Mouse (Mus musculus) olfactory bulb, adult 2 months (tissue): Measurements from ENCODE around the gene Ndufb10. TPM values are rescaled to one million over a fixed set of nuclear protein-coding genes. Genes with fewer than 3 reads are reported as not detected.

Experiments
- H3K27ac ChIP-seq: fragments of 200-500 bp; 2 replicates; pipeline ENCODE4 v1.5.1; 2012; ENCODE audit warnings: low read depth, low read length; ENCODE audit not compliant: insufficient read depth
- H3K4me1 ChIP-seq: fragments of 200-500 bp; 2 replicates; pipeline ENCODE4 v1.6.1; 2012; ENCODE audit warnings: low read length; ENCODE audit not compliant: control insufficient read depth, insufficient read depth
- H3K4me3 ChIP-seq: fragments of 200-500 bp; 2 replicates; pipeline ENCODE4 v1.5.1; 2012; ENCODE audit warnings: mild to moderate bottlenecking, low read depth, low read length, moderate library complexity; ENCODE audit not compliant: insufficient read depth
- CTCF ChIP-seq: fragments of 200-500 bp; IDR thresholded peaks from 2 replicates; pipeline ENCODE4 v1.5.1; 2012; ENCODE audit warnings: low read depth, mild to moderate bottlenecking, low read length, moderate library complexity; ENCODE audit not compliant: insufficient read depth
- POLR2A ChIP-seq: fragments of 200-500 bp; IDR thresholded peaks from 2 replicates; pipeline ENCODE4 v1.6.1; 2012; ENCODE audit warnings: mild to moderate bottlenecking, low read depth, low read length, moderate library complexity; ENCODE audit not compliant: insufficient read depth
- WGBS: fragments of 180-500 bp; shearing (Covaris S2); methylation state at CpG from one replicate; pipeline ENCODE4 v1.1.7; 2018; 5-methylcytosine and 5-hydroxymethylcytosine counted together
- polyA plus RNA-seq: library from polyadenylated mRNA; stranded (reverse); fragments of >200 nt; gene quantifications from 2 replicates; pipeline ENCODE4 v1.2.4, GENCODE M21; 2012; ENCODE audit warnings: low replicate concordance; ENCODE audit not compliant: missing spikeins, insufficient read depth, insufficient read length

Gene Ndufb10
- not detected in 2 replicates for polyA plus RNA-seq

DNA sequence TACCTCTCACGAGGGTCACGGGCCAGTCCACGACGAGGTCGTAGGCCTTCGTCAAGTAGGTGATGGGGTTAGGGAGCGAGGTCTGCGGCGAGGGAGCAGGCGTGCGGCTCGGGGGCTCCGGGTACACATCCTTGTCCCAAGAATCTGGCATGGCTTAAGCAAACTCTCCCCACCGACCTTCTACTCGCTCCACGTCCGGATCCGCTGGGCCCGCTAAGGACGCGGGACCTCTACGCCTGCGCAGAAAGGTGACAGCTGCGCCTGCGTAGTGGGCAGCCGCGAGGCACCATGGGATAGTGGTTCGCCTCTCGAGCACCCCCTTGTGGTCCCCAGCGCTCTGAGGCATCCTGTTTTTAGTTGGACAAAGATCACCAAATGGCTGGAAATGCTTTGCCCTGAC lies at the start of gene Ndufb10:
Gene Ndufb10, minus strand, starts transcription at position 295 of the 400 bp plus-strand sequence.
- H3K27ac ChIP-seq: peak within 1 kb of the TSS; percentile 87
- peak; percentile 90 for TF ChIP-seq POLR2A
- TF ChIP-seq CTCF: peak; percentile 51; the same call in 1 of the 2 replicates
- peaks cover 10% of the 10 kb centered on the region for H3K4me1 ChIP-seq
- under 1% methylated on average over 30 of the region's 30 CpGs for WGBS
- H3K4me3 ChIP-seq: peak within 1 kb of the TSS; percentile 77

DNA sequence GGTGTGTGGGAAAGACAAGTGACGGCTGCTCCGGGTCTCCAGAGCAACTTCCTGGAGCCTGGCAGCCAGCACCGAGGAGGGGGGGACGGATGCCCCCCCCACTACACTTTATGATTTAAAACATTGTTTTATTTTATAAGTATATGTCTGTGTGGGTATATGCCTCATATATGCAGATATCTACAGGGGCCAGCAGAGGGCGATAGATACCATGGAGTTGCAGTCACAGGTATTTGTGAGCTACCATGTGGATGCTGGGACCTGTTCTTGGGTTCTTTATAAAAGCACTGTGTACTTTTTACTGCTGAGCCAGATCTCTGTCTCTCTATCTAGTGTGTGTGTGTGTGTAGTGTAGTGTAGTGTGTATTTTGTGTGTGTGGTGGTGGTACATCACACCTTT lies 49.0 kb upstream of the Ndufb10 start:
- Histone ChIP-seq H3K4me1 (no peaks in the 10 kb centered on the region), H3K27ac (no peak overlapping the region), H3K4me3 (no peak overlapping the region)
- WGBS: 83% methylated on average over 5 of the region's 5 CpGs
- TF ChIP-seq CTCF: no peak
- no peak for TF ChIP-seq POLR2A

DNA sequence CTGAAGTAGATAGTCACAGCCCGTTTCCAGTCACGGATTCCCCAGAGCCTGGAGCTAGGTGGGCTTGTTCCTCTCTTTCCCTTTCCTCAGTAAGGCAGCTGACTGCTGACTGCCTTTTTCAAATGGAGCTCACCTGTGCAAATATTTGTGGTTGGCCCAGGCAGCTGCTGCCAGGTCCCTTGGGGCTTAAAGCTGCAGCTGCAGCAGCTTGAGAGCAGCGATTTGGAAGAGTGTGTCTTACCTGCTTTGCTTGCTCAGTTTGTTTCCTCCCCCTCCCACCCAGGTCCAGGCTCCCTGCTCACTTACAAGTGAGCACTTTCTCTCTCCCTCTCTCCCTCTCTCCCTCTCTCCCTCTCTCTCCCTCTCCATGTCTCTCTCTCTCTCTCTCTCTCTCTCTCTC lies 44.9 kb upstream of the Ndufb10 start:
- no peaks in the 10 kb centered on the region for H3K4me1 ChIP-seq
- 61% methylated on average over 3 of the region's 3 CpGs for WGBS
- TF ChIP-seq POLR2A (no peak), CTCF (no peak)
- no peak overlapping the region for H3K27ac ChIP-seq
- H3K4me3 ChIP-seq: no peak overlapping the region

DNA sequence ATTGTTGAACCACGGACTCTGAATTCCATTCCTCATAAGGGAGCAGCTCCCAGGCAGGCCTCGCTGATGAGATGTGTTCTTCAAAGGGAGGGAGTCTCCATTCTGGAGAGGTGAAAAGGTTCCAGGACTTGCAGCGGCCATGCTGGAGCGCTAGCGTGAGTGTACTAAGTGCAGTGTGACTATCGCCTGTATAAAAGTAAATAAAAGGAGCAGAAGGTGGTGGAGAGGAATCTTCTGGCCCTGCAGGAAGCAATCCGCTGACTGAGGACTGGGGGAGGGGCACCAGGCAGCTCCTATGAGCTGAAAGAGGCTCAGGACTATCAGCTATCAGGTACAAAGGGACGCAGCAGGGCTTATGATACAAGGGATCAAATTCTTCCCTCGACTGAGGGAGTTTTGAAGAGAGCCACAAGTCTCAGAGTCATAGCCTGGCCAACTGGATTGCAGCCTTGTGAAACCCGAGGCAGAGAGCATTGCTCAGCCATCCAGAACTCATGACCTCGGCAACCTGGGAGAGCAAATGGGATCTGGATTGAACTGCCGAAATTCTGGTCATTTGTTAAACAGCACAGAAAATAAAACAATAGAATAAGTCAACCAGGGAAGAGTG lies 42.1 kb upstream of the Ndufb10 start:
- TF ChIP-seq CTCF (no peak), POLR2A (no peak)
- no peaks in the 10 kb centered on the region for H3K4me1 ChIP-seq
- H3K27ac ChIP-seq: no peak overlapping the region
- H3K4me3 ChIP-seq: no peak overlapping the region
- WGBS: 36% methylated on average over 12 of the region's 12 CpGs

DNA sequence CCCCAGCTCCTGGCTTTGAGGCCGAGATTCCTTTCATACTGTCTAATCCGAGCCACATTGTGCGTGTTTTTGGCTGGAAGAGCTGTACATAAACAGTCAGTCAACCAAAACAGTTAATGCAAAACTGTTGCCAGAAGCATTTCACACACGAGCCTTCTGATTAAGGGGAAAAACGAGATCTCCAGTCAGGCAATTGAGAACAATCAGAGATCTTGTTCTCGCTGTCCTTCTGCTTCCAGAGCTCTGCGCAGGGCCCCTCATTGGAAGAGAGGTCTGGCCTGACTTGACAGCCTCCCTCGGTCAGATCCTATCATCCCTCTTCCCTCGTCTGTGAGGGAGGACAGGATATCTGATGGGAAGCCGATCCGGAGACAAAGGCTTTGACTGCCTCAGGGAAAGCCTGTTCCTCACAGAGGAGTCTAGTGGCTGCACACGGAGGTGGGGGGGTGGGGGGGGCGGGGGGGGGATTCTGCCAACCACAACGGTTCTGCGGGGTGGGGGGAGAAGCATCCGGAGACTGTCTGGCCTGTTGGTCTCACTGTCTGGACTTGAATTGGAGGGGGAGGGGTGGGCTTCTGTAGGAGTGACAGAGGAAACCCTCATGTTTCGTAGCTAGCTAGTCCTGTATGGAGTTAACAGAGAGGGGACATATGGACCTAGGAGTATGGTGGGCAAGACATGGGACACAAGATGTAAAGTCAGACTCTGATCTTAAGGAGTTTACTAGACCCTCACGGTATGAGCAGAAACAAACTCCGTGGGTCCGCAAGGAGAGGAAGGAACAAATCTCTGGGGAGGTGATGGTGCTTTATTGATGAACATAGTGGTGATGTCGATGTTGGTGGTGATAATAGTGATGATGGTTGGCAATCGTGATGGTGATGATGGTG lies 41.0 kb upstream of the Ndufb10 start:
- H3K4me1 ChIP-seq: no peaks in the 10 kb centered on the region
- H3K27ac ChIP-seq: no peak overlapping the region
- WGBS: 49% methylated on average over 21 of the region's 22 CpGs
- TF ChIP-seq POLR2A (no peak), CTCF (no peak)
- no peak overlapping the region for H3K4me3 ChIP-seq

DNA sequence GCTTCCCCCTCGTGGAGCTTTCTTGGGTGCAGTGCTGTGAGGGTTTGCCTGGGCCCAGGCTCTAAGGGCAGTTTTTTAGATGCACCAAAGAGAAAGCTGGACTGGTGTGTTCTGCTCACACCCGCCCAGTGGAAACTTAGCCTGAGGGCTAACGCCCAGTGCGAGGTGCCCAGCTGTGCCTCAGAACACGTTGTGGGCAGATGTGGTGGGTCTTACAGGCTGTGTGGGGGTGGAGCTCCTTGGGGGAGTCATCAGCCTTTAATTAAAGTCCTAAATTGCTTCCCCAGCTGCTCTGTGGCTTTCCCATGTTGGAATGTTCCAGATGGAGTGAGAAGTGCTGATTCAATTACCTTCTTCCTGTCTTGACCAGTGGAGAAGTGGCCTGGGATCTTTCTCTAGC lies 36.8 kb upstream of the Ndufb10 start:
- Histone ChIP-seq H3K27ac (no peak overlapping the region), H3K4me3 (no peak overlapping the region), H3K4me1 (no peaks in the 10 kb centered on the region)
- WGBS: 55% methylated on average over 5 of the region's 5 CpGs
- TF ChIP-seq POLR2A (no peak), CTCF (no peak)

DNA sequence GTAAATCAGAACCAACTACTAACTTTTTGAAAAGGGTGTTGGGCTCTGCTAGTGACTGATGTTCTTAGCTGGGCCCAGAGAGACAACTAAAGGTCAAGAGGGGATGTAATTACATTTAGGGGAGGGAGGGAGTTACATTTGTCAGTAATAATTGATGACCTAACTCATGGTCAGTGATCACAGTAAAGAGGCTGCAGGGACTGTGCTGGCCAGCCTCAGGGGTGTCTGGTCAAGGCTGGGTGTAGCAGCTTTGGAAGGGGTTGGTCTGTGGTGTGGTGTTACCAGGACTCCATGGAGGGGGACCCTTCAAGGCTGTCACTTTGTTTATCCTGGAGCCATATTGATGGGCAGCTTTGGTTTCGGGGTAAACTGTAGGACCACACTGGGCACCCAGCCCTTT lies 33.1 kb upstream of the Ndufb10 start:
- no peak overlapping the region for H3K27ac ChIP-seq
- TF ChIP-seq CTCF (no peak), POLR2A (no peak)
- H3K4me3 ChIP-seq: no peak overlapping the region
- WGBS: 94% methylated on average over 1 of the region's 1 CpGs
- H3K4me1 ChIP-seq: peaks cover 8% of the 10 kb centered on the region

DNA sequence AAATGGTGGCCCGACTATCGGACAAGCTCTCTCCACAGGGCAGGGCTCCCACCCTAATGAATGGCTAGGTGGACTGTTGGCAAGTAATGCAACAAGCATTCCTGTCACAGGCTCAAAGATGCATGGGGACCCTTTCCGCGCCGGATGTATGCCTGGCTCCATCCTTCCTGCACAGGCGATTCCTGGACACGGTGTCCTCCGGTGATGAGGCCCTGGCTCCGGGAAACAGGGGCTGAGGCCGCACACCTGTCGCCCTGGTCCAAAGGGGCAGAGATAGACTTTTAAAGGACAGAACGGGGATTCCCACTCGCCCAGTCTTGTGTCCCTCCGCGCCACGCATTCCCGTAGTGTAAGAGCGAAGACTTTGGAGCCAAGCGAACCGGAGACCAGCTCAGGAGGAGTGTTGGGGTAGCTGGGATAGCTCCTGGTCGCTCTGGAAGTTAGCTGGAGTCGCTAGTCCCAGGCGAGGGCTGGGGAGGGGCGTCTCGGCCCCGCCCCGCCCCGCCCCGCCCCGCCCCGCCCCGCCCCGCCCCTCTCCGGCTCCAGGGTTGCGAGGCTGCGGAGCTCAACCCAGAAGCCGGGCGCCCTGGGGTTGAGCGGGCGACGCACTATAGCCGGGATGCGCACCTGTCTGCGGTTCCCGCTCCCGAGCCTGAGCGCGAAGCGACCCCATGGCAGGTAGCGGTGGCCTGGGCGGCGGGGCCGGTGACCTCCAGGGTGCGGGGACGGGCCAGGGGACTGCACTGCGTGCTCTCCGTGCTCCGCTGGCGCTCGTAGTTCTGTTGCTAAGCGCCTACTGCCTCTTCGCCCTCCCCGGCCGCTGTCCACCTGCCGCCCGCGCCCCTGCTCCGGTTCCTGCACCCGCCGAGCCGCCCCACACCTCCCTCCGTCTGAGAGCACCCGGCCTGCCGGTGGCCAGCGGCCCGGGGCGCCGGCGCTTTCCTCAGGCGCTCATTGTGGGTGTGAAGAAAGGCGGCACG lies 28.4 kb upstream of the Ndufb10 start, which contains the start of gene Hs3st6:
Gene Hs3st6, plus strand, starts transcription at position 574 of the 980 bp plus-strand sequence.
- Histone ChIP-seq H3K27ac (no peak within 1 kb of the TSS), H3K4me3 (peak within 1 kb of the TSS; percentile 36), H3K4me1 (peaks cover 11% of the 10 kb centered on the region)
- TF ChIP-seq POLR2A: no peak
- TF ChIP-seq CTCF: no peak
- under 1% methylated on average over 81 of the region's 82 CpGs for WGBS
